Mouse (Mus musculus) neural tube, embryonic 11.5 days (tissue): ENCODE results near the gene Lyz2. TPM values are rescaled to one million over a fixed set of nuclear protein-coding genes. Genes with fewer than 3 reads are reported as not detected.

Source experiments
- ATAC-seq: fragments of 200-750 bp; cut with Nextera tagmentation; 2 replicates; pipeline ENCODE4 v1.8.0; 2017; ENCODE audit warnings: moderate number of reproducible peaks, mild to moderate bottlenecking, moderate TSS enrichment, moderate library complexity; ENCODE audit not compliant: insufficient read depth, low FRiP score, low TSS enrichment
- DNase-seq: peaks from one replicate; pipeline ENCODE4 v3.0.0-alpha.2; 2015; ENCODE audit warnings: low spot score
- H3K27ac ChIP-seq: fragments of 300-500 bp; sonication (generic); 2 replicates; pipeline ENCODE4 v1.5.1; 2014; ENCODE audit warnings: low read depth, mild to moderate bottlenecking, low read length
- H3K27me3 ChIP-seq: fragments of 300-500 bp; sonication (generic); 2 replicates; pipeline ENCODE4 v1.6.1; 2014; ENCODE audit warnings: mild to moderate bottlenecking, low read length, mixed read lengths; ENCODE audit not compliant: control insufficient read depth, insufficient read depth
- H3K36me3 ChIP-seq: fragments of 300-500 bp; sonication (generic); 2 replicates; pipeline ENCODE4 v1.6.1; 2014; ENCODE audit warnings: mild to moderate bottlenecking, low read length, moderate library complexity, mixed read lengths; ENCODE audit not compliant: control insufficient read depth, insufficient read depth
- H3K4me1 ChIP-seq: fragments of 300-500 bp; sonication (generic); 2 replicates; pipeline ENCODE4 v1.6.1; 2014; ENCODE audit warnings: low read length, mixed read lengths; ENCODE audit not compliant: control insufficient read depth, insufficient read depth
- H3K4me2 ChIP-seq: fragments of 300-500 bp; sonication (generic); 2 replicates; pipeline ENCODE4 v1.6.1; 2014; ENCODE audit warnings: low read depth, mild to moderate bottlenecking, moderate library complexity
- H3K4me3 ChIP-seq: fragments of 300-500 bp; sonication (generic); 2 replicates; pipeline ENCODE4 v1.5.1; 2014; ENCODE audit warnings: low read depth, low read length
- H3K9ac ChIP-seq: fragments of 300-500 bp; sonication (generic); 2 replicates; pipeline ENCODE4 v1.6.1; 2014; ENCODE audit warnings: mild to moderate bottlenecking, low read length
- H3K9me3 ChIP-seq: fragments of 300-500 bp; sonication (generic); 2 replicates; pipeline ENCODE4 v1.6.1; 2016; ENCODE audit warnings: low read length; ENCODE audit not compliant: control insufficient read depth
- WGBS: fragments of 180-500 bp; shearing (Covaris S2); extraction: QIAGEN DNeasy Blood & Tissue Kit; methylation state at CpG from one replicate; pipeline ENCODE4 v1.1.7; 2014; 5-methylcytosine and 5-hydroxymethylcytosine counted together
- polyA plus RNA-seq: library from polyadenylated mRNA; unstranded; fragments of >200 nt; fragmentation: Nextera tagmentation; extraction: Ambion mirVana; gene quantifications from 2 replicates; pipeline ENCODE4 v1.2.1, GENCODE M21; 2014

Lyz2 gene
- 12.1 and 16.8 TPM in 2 replicates for polyA plus RNA-seq

DNA sequence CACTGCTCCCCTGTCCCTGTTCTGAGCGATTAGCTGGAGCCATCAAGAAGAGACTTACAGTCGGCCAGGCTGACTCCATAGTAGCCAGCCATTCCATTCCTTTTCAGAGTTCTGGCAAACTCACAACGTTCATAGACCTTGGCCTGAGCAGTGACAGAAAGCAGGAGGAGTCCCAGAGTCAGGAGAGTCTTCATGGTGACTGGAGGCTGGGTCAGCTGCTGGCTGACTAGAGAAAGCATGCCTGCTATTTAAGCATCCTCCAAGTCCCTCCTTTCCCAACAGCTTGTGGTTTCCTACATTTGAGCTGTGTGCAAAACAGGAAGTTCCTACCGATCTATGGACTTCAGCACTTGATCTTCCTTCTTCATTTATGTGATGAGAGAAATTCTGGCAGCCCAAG lies at the start of gene Lyz2:
TSS of gene Lyz2 (minus strand) at position 273 of the 400 bp plus-strand sequence.
- Histone ChIP-seq H3K9ac (no peak within 1 kb of the TSS), H3K27me3 (no peaks in the 10 kb centered on the region), H3K9me3 (no peaks in the 10 kb centered on the region), H3K27ac (no peak within 1 kb of the TSS), H3K4me3 (no peak within 1 kb of the TSS), H3K36me3 (no peaks in the 10 kb centered on the region), H3K4me2 (no peak within 1 kb of the TSS), H3K4me1 (no peaks in the 10 kb centered on the region)
- 69% methylated on average over 4 of the region's 4 CpGs for WGBS
- DNase-seq, result no peak
- ATAC-seq, result no peak

DNA sequence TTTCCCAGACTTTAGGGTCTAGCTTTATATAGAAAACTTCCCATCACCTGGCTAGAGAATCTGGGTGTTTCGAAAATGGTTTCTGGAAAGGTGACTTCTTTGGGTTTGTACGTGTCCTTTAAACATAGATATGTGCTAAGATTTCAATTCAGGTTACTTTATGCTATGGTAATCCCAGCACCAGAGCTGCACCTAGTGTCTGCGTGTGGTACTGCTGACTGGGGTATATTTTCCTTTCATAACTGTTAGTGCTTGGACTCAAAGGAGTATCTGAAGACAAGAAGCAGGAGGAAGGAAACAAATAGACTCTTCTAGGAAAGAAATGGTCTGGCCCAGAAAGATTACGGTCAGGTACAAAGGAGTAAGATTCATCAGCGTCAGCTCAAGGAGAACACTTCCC lies 48.4 kb upstream of the Lyz2 start:
- H3K9me3 ChIP-seq, result no peaks in the 10 kb centered on the region
- H3K9ac ChIP-seq, result no peak overlapping the region
- no peaks in the 10 kb centered on the region for H3K4me1 ChIP-seq
- 80% methylated on average over 5 of the region's 5 CpGs for WGBS
- no peak overlapping the region for H3K4me2 ChIP-seq
- H3K4me3 ChIP-seq, result no peak overlapping the region
- H3K27ac ChIP-seq, result no peak overlapping the region
- H3K36me3 ChIP-seq, result no peaks in the 10 kb centered on the region
- ATAC-seq, result no peak
- H3K27me3 ChIP-seq, result no peaks in the 10 kb centered on the region
- no peak for DNase-seq

DNA sequence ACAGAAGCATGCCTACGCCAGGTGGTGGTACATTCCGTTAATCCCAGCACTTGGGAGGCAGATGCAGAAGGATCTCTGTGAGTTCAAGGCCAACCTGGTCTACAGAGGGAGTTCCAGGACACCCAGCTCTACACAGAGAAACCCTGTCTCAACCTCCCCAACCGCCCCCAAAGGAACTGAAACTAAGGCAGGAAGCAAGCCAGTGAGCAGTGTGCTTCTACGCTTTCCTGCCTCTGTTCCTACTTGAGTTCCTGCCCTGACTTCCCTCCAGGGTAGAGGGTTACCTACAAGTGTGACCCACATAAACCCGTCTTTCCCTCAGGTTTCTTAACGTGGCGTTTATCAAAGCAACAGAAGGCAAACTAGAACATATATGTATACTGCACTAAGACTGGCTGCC lies 41.7 kb upstream of the Lyz2 start:
- DNase-seq, result no peak

DNA sequence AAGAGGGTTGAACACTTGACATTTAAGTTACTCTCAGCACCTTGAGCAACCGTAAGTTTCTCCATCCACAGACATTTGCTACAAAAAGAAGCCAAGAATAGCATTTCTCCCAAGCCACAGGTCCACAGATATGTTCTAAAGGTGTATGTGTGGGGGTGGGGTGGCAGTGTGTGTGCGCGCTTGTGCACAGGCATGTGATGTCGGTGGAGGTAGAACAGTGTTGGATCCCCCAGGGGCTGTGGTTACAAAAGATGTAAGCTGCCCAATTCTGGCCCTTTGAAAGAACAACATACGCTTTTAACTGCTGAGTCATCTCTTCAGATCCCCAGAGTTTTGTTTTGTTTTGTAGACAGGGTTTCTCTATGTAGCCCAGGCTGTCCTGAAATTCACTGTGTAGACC lies 40.5 kb upstream of the Lyz2 start:
- no peaks in the 10 kb centered on the region for H3K9me3 ChIP-seq
- no peaks in the 10 kb centered on the region for H3K4me1 ChIP-seq
- no peaks in the 10 kb centered on the region for H3K27me3 ChIP-seq
- H3K9ac ChIP-seq, result no peak overlapping the region
- H3K36me3 ChIP-seq, result no peaks in the 10 kb centered on the region
- WGBS, result 93% methylated on average over 5 of the region's 5 CpGs
- no peak overlapping the region for H3K4me3 ChIP-seq
- DNase-seq, result no peak
- no peak for ATAC-seq
- H3K27ac ChIP-seq, result no peak overlapping the region
- no peak overlapping the region for H3K4me2 ChIP-seq

More for the DNA sequence above, 41.7 kb upstream of the Lyz2 start:
- Histone ChIP-seq H3K9ac (no peak overlapping the region), H3K9me3 (no peaks in the 10 kb centered on the region), H3K4me3 (no peak overlapping the region), H3K27me3 (no peaks in the 10 kb centered on the region), H3K27ac (no peak overlapping the region), H3K36me3 (no peaks in the 10 kb centered on the region), H3K4me1 (no peaks in the 10 kb centered on the region), H3K4me2 (no peak overlapping the region)
- 93% methylated on average over 7 of the region's 7 CpGs for WGBS
- no peak for ATAC-seq

DNA sequence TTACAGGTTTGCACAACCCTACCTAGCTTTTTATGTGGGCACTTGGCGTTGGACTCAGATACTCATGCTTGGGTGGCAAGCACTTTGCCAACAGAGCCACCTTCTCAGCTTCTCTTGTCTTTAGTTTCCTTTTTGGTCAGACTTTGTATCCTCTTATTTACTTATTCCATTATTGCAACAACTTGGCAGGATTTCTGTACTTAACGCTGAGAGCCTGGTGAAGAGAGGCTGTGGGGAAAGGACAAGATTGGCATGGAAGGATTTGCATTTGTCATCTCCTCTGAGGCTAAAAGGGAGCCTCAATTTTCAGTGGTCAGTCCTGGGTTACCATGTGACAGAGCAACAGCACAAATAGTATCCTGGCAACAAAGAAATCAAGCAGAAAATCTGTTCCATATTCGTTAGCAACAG lies 38.5 kb upstream of the Lyz2 start:
- H3K9ac ChIP-seq, result no peak overlapping the region
- no peaks in the 10 kb centered on the region for H3K9me3 ChIP-seq
- no peak overlapping the region for H3K4me2 ChIP-seq
- no peaks in the 10 kb centered on the region for H3K4me1 ChIP-seq
- 83% methylated on average over 3 of the region's 3 CpGs for WGBS
- ATAC-seq (no peak), DNase-seq (no peak)
- no peaks in the 10 kb centered on the region for H3K27me3 ChIP-seq
- no peak overlapping the region for H3K27ac ChIP-seq
- no peaks in the 10 kb centered on the region for H3K36me3 ChIP-seq
- no peak overlapping the region for H3K4me3 ChIP-seq

DNA sequence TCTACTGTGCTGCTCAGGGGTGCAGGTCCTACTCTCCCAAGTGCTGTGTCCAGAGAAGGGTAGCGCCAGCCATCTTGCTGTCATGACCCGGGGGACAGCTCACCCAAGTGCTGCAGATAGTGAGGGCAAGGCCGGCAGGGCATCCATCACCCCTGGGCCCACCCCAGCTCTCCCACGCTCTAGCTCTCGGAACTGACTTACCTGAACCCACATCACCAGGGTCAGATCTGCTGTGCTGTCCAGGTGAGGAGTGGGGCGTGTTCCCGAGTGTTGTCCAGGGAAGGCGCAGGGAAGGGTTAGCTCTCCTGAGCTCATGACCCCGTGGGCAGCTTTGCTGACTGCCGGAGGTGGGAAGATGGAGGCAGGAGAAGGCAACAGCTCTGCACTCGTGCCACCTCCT lies 34.3 kb upstream of the Lyz2 start:
- ATAC-seq (no peak), DNase-seq (no peak)
- H3K27ac ChIP-seq, result no peak overlapping the region
- H3K9me3 ChIP-seq, result no peaks in the 10 kb centered on the region
- H3K9ac ChIP-seq, result no peak overlapping the region
- H3K4me3 ChIP-seq, result no peak overlapping the region
- no peak overlapping the region for H3K4me2 ChIP-seq
- no peaks in the 10 kb centered on the region for H3K27me3 ChIP-seq
- no peaks in the 10 kb centered on the region for H3K36me3 ChIP-seq
- no peaks in the 10 kb centered on the region for H3K4me1 ChIP-seq
- WGBS, result 90% methylated on average over 11 of the region's 11 CpGs

DNA sequence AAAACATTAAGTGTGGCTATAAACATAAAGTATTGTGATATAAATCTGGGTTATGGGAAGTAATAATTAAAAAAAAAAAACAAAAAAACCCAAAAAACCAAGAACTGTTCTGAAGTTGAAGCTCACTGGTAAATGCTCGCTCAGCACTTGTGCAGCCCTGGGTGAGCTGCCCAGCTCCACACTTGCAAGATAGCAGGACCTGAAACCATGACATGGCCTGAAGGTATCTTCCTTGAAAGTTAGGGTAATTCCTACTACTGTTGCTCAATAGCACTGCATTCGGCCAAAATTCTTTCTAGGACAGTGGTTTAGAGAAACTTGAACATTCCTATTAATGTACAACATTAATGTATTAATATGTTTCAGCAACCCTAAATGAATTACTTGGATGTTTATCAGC lies 31.0 kb upstream of the Lyz2 start:
- Histone ChIP-seq H3K27ac (no peak overlapping the region), H3K27me3 (no peaks in the 10 kb centered on the region), H3K4me3 (no peak overlapping the region), H3K4me2 (no peak overlapping the region), H3K4me1 (no peaks in the 10 kb centered on the region), H3K36me3 (no peaks in the 10 kb centered on the region), H3K9me3 (no peaks in the 10 kb centered on the region), H3K9ac (no peak overlapping the region)
- WGBS, result 96% methylated on average over 2 of the region's 2 CpGs
- ATAC-seq (no peak), DNase-seq (no peak)

DNA sequence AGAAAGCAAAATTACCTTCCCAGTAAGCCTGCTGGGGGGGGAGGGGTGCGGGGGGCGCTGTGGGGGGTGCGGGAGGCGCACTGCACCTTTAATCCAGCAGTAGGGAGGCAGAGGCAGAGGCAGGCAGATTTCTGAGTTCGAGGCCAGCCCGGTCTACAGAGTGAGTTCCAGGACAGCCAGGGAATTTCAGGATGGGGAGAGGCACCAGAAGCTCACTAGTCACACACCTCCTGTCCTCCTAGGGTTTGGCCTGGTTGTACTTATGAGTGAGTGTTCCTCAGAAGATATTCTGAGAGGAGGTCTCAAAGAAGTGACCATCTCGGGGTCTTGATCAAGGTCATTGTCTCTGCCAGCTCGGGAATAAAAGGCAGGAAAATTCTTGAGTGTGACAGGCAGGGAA lies 30.0 kb upstream of the Lyz2 start:
- H3K9me3 ChIP-seq, result no peaks in the 10 kb centered on the region
- H3K4me1 ChIP-seq, result no peaks in the 10 kb centered on the region
- ATAC-seq (no peak), DNase-seq (no peak)
- no peak overlapping the region for H3K4me3 ChIP-seq
- H3K27ac ChIP-seq, result no peak overlapping the region
- no peak overlapping the region for H3K9ac ChIP-seq
- 82% methylated on average over 8 of the region's 8 CpGs for WGBS
- H3K4me2 ChIP-seq, result no peak overlapping the region
- no peaks in the 10 kb centered on the region for H3K27me3 ChIP-seq
- no peaks in the 10 kb centered on the region for H3K36me3 ChIP-seq

DNA sequence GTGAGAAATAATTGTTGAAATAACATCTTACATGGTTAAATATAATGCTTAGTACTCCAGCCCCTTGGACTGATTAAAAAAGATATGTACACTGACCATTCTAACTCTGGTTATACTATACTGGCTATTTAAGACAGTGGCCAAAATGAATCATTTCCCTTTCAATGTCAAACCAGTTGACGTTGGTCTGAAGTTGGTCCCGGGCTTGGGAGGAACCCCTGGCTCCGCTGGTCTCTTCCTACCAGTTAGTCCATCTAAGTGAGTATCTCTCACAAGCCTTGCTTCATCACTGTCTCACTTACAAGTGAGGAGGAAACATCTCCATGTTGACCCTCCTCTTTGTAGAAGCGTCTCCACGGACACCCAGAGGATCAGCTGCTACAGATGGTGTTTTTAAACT lies 22.2 kb upstream of the Lyz2 start:
- Histone ChIP-seq H3K9ac (no peak overlapping the region), H3K4me2 (no peak overlapping the region), H3K27me3 (no peaks in the 10 kb centered on the region), H3K27ac (no peak overlapping the region), H3K9me3 (no peaks in the 10 kb centered on the region), H3K36me3 (no peaks in the 10 kb centered on the region), H3K4me3 (no peak overlapping the region), H3K4me1 (no peaks in the 10 kb centered on the region)
- WGBS, result 95% methylated on average over 5 of the region's 5 CpGs
- DNase-seq (no peak), ATAC-seq (no peak)
